Comparison of ENCODE assay signal across 15 mouse cellular contexts in the genomic region with DNA sequence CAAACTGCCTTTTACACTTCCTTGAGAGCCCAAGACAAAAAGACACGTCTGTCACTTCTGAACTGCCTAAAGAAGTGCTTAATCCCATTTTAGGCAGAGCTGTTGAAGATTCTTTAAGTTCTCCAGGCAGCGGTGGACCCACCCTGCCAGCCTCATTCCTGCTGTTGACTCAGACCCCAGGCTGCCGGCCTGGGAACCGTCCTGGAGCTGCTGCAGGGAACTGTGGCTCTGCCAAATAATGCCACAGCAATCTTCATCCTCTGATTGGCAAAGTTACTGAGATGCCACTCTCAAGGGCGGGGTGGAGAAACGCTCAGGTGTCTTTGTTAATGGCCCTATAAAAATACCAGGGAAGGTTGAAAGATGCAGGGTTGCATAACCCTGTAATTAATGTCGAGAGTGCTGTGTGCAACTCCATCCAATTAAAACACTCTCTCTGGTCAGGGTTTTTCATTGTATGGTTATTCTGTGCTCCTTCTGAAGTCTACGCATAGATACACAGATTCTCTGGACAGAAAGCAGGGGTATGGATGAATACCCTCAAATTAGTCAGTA. TPM values are rescaled to one million over a fixed set of nuclear protein-coding genes. Genes with fewer than 3 reads are reported as not detected.
A peak's percentile ranks its signal among the peaks of the same experiment; 100 is the strongest.
DNase-seq lines count a peak whose midpoint lies in the region; ATAC-seq and TF ChIP-seq lines count a peak whose summit lies in the region.
"Had no signal": no experiment of that assay in that cellular context is flagged by ENCODE, and none has a peak within 500 bp of the region (broad histone marks: within the 10 kb centered on the region; RNA-seq: fewer than 3 reads in every experiment).

No protein-coding gene starts in this region.

- no peaks in the 10 kb centered on the region for H3K36me3 ChIP-seq in myocyte (ENCODE audit: control insufficient read depth, insufficient read depth)
- H3K36me3 ChIP-seq in hindbrain, embryonic 12.5 days: no peaks in the 10 kb centered on the region
- H3K36me3 ChIP-seq: forebrain, embryonic 15.5 days had no signal

- WGBS in hindbrain, embryonic 12.5 days: 57% methylated on average over 8 of the region's 8 CpGs

- peak; percentile 83 for DNase-seq in 3134 (ENCODE audit: extremely low read depth, insufficient read length, low spot score)
- DNase-seq in 3T3-L1 (ENCODE audit: low read depth, low spot score): peak; percentile 80
- DNase-seq in ZHBTc4 (ENCODE audit: low read depth, low spot score): peak; percentile 28
- DNase-seq: cerebellum, adult 2 months; cerebellum, postnatal 10 days had no signal

- no peaks in the 10 kb centered on the region for H3K9me3 ChIP-seq in hindbrain, embryonic 12.5 days (replicated peaks)
- H3K9me3 ChIP-seq: forebrain, embryonic 15.5 days had no signal

- no peak overlapping the region for H3K9ac ChIP-seq in hindbrain, embryonic 12.5 days
- H3K9ac ChIP-seq: forebrain, embryonic 15.5 days had no signal

- no peaks in the 10 kb centered on the region for H3K27me3 ChIP-seq in myocyte (ENCODE audit: control insufficient read depth, insufficient read depth, insufficient read length)
- no peaks in the 10 kb centered on the region for H3K27me3 ChIP-seq in hindbrain, embryonic 12.5 days
- H3K27me3 ChIP-seq: CH12.LX; forebrain, embryonic 15.5 days had no signal

- no peak overlapping the region for H3K27ac ChIP-seq in hindbrain, embryonic 12.5 days
- H3K27ac ChIP-seq: forebrain, embryonic 15.5 days; heart, adult 2 months had no signal

- peaks cover 8% of the 10 kb centered on the region for H3K4me1 ChIP-seq in hindbrain, embryonic 12.5 days

- ATAC-seq in hindbrain, embryonic 12.5 days (ENCODE audit: low FRiP score): no peak
- no peak for ATAC-seq in frontal cortex, adult (ENCODE audit: low TSS enrichment)
- ATAC-seq: forebrain, embryonic 15.5 days; hindbrain, embryonic 16.5 days; inflammation-experienced regulatory T-cells, adult 6 months; intestine, postnatal 0 days had no signal

- TF ChIP-seq POLR2A in myocyte (IDR thresholded peaks at IDR 0.05; ENCODE audit: insufficient read length, low read depth): no peak

- peak overlapping the region; percentile 85 for H3K4me2 ChIP-seq in myocyte (ENCODE audit: low read depth)
- no peak overlapping the region for H3K4me2 ChIP-seq in hindbrain, embryonic 12.5 days (replicated peaks)
- H3K4me2 ChIP-seq: forebrain, embryonic 15.5 days; heart, embryonic 11.5 days had no signal

- no peak overlapping the region for H3ac ChIP-seq in myocyte (ENCODE audit: control insufficient read depth, insufficient read length)

- H3K79me2 ChIP-seq in myocyte (ENCODE audit: control insufficient read depth, insufficient read depth): peaks cover 23% of the 10 kb centered on the region

- no peak overlapping the region for H3K4me3 ChIP-seq in myocyte
- no peak overlapping the region for H3K4me3 ChIP-seq in hindbrain, embryonic 12.5 days
- H3K4me3 ChIP-seq: forebrain, embryonic 15.5 days; heart, adult 2 months had no signal

TF ChIP-seq in myocyte, 11 proteins besides CTCF, POLR2A, EP300 and RAD21:
- no peak for TF ChIP-seq E2F4 (IDR thresholded peaks at IDR 0.05; ENCODE audit: insufficient read depth)
- no peak for TF ChIP-seq USF1 (IDR thresholded peaks at IDR 0.05; ENCODE audit: low read depth)
- TF ChIP-seq MYOD1 (IDR thresholded peaks at IDR 0.05; ENCODE audit: control insufficient read depth in 1 of 3, insufficient read length in 2 of 3, low read depth in 2 of 3): peak in 1 of 3 experiments; percentile 45
- peak; percentile 71 for TF ChIP-seq CEBPB (IDR thresholded peaks at IDR 0.05; ENCODE audit: insufficient read depth, poor library complexity, severe bottlenecking)
- peak in 1 of 3 experiments; percentile 75 for TF ChIP-seq MYOG (IDR thresholded peaks at IDR 0.05; ENCODE audit: control insufficient read depth in 1 of 3, insufficient read depth in 1 of 3, insufficient read length in 2 of 3, low read depth in 2 of 3)
- TF ChIP-seq SRF (IDR thresholded peaks at IDR 0.05; ENCODE audit: control insufficient read depth, insufficient read length, low read depth): no peak
TF ChIP-seq in myocyte: peak in this region for 3.

RNA-seq across cellular contexts. Expression of a gene that starts 2.4 kb away (rescaled TPM):
- 38.8 TPM for polyA plus RNA-seq in myocyte (2012; fragmentation: generic; extraction: Trizol)
- 4.4 and 5.4 TPM in 2 replicates for polyA plus RNA-seq in hindbrain, embryonic 12.5 days (2016; fragmentation: Nextera tagmentation; extraction: Ambion mirVana)

Comparison
In these comparisons a context has a peak if more than half of its experiments do, and no peak if none do; other contexts are left out.
1. DNase-seq: peak in every context shown above with its lines; median percentile 83 in 3134; 80 in 3T3-L1; 28 in ZHBTc4.